Mouse (Mus musculus) myocyte (in vitro differentiated cells): ENCODE measurements at regions not wholly inside any gene's neighbourhood (a gene's known extent, or its start where the extent isn't known, plus 50 kb on each side); places are given as distances from the start of the nearest gene placed in this dataset.

Experiments
- H3K27me3 ChIP-seq: one replicate; pipeline ENCODE4 v1.6.1; 2011; ENCODE audit not compliant: control insufficient read depth, insufficient read depth, insufficient read length
- H3K36me3 ChIP-seq: one replicate; pipeline ENCODE4 v1.6.1; 2011; ENCODE audit not compliant: control insufficient read depth, insufficient read depth
- H3K4me2 ChIP-seq: one replicate; pipeline ENCODE4 v1.6.1; 2011; ENCODE audit warnings: low read depth, control low read depth
- H3K4me3 ChIP-seq: one replicate; pipeline ENCODE4 v1.5.1; 2011; ENCODE audit warnings: mild to moderate bottlenecking, control low read depth, moderate library complexity
- H3K79me2 ChIP-seq: one replicate; pipeline ENCODE4 v1.6.1; 2011; ENCODE audit not compliant: control insufficient read depth, insufficient read depth
- H3ac ChIP-seq: one replicate; pipeline ENCODE4 v1.6.1; 2011; ENCODE audit not compliant: control insufficient read depth, insufficient read length
- CEBPB ChIP-seq: IDR thresholded peaks from 2 replicates; pipeline ENCODE4 v1.6.1; 2011; ENCODE audit warnings: mild to moderate bottlenecking, moderate library complexity; ENCODE audit not compliant: poor library complexity, insufficient read depth, severe bottlenecking
- E2F4 ChIP-seq: IDR thresholded peaks from one replicate; pipeline ENCODE4 v1.6.1; 2011; ENCODE audit warnings: mild to moderate bottlenecking, control low read depth, moderate library complexity; ENCODE audit not compliant: insufficient read depth
- MAX ChIP-seq: IDR thresholded peaks from one replicate; pipeline ENCODE4 v1.6.1; 2011; ENCODE audit warnings: low read depth, mild to moderate bottlenecking, control low read depth
- MYOD1 ChIP-seq, 3 experiments: IDR thresholded peaks; one replicate each; pipeline ENCODE4 v1.6.1; 2011; ENCODE audit warnings: control low read depth in 2 of 3, low read depth in 2 of 3, mild to moderate bottlenecking in 2 of 3, moderate library complexity in 1 of 3; ENCODE audit not compliant: insufficient read length in 2 of 3, control insufficient read depth in 1 of 3
- MYOG ChIP-seq, 3 experiments: IDR thresholded peaks; one replicate each; pipeline ENCODE4 v1.6.1; 2011; ENCODE audit warnings: control low read depth in 2 of 3, low read depth in 2 of 3, mild to moderate bottlenecking in 2 of 3; ENCODE audit not compliant: insufficient read length in 2 of 3, control insufficient read depth in 1 of 3, insufficient read depth in 1 of 3
- POLR2A ChIP-seq: IDR thresholded peaks from one replicate; pipeline ENCODE4 v1.6.1; 2011; ENCODE audit warnings: low read depth, mild to moderate bottlenecking, control low read depth, moderate library complexity; ENCODE audit not compliant: insufficient read length
- POLR2AphosphoS2 ChIP-seq: IDR thresholded peaks from one replicate; pipeline ENCODE4 v1.6.1; 2011; ENCODE audit warnings: low read depth, control low read depth; ENCODE audit not compliant: insufficient read length
- REST ChIP-seq: IDR thresholded peaks from one replicate; pipeline ENCODE4 v1.6.1; 2011; ENCODE audit warnings: mild to moderate bottlenecking, control low read depth, moderate library complexity; ENCODE audit not compliant: insufficient read depth, insufficient read length
- SRF ChIP-seq: IDR thresholded peaks from one replicate; pipeline ENCODE4 v1.6.1; 2011; ENCODE audit warnings: low read depth; ENCODE audit not compliant: control insufficient read depth, insufficient read length
- TCF12 ChIP-seq: IDR thresholded peaks from one replicate; pipeline ENCODE4 v1.6.1; 2011; ENCODE audit warnings: mild to moderate bottlenecking, control low read depth; ENCODE audit not compliant: poor library complexity, insufficient read depth, severe bottlenecking
- TCF3 ChIP-seq: IDR thresholded peaks from one replicate; pipeline ENCODE4 v1.6.1; 2011; ENCODE audit warnings: low read depth, control low read depth; ENCODE audit not compliant: insufficient read length
- USF1 ChIP-seq: IDR thresholded peaks from one replicate; pipeline ENCODE4 v1.6.1; 2011; ENCODE audit warnings: low read depth, mild to moderate bottlenecking, control low read depth, moderate library complexity

DNA sequence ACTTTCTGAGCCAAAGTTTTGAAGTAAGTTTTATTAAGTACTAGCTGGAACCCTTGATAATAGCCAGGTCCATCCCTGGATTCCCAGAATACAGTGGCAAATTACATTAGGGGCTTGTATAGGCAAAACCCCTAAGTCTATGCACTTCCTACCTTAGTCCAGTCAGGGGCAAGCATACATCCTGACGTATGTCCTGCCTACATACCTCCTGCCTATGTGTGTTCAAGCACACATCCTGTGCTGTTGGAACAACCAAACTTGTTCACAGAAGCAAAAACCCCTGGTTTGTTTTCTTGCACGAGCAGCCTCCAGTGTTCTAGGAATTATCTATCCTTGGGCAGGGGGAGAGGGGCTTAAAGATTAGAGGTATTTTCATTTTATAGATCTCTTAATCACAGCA lies 66.4 kb upstream of the Bmp2k start:
- H3K4me2 ChIP-seq, result no peak overlapping the region
- H3K4me3 ChIP-seq, result no peak overlapping the region
- H3K36me3 ChIP-seq, result no peaks in the 10 kb centered on the region
- H3ac ChIP-seq, result no peak overlapping the region
- H3K79me2 ChIP-seq, result no peaks in the 10 kb centered on the region
- no peak for TF ChIP-seq REST
- TF ChIP-seq USF1, result no peak
- TF ChIP-seq MYOD1 (IDR thresholded peaks at IDR 0.05; ENCODE audit: control insufficient read depth in 1 of 3, insufficient read length in 2 of 3, low read depth in 2 of 3), result no peak
- no peak for TF ChIP-seq SRF
- TF ChIP-seq POLR2A, result no peak
- no peak for TF ChIP-seq TCF3
- no peak for TF ChIP-seq TCF12
- TF ChIP-seq MYOG (IDR thresholded peaks at IDR 0.05; ENCODE audit: control insufficient read depth in 1 of 3, insufficient read depth in 1 of 3, insufficient read length in 2 of 3, low read depth in 2 of 3), result no peak
- no peak for TF ChIP-seq POLR2AphosphoS2
- no peak for TF ChIP-seq CEBPB
- TF ChIP-seq E2F4, result no peak
- TF ChIP-seq MAX, result no peak
- no peaks in the 10 kb centered on the region for H3K27me3 ChIP-seq

DNA sequence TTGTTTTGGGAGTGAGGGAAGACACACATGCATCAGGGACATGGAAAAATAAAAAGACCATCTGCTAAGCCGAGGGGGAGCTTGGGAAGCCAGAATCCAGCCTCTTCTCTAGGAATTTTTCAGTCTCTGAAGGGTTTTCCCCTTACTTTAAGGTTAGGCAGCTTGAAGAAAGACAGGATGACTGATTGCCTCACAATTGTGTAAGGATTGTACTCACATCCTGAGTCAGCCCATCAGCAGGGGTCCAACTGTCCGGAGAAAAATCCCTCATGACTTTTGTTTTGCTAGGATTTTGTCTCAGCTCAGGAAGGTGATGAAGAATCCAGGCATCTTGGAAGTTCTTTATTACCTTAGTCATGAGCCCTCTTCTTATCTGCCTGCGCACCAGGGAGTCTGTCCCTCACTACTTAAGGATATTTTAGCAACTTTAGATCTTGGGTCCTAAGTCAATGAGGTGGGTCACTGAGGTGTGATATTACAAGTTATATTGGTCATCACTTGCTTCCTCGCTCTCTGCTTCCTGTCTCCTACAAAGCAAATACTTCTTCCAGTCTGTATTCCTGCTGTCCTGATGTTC lies 65.8 kb upstream of the Bmp2k start:
- no peak overlapping the region for H3K4me3 ChIP-seq
- H3ac ChIP-seq, result no peak overlapping the region
- no peaks in the 10 kb centered on the region for H3K36me3 ChIP-seq
- H3K27me3 ChIP-seq, result no peaks in the 10 kb centered on the region
- no peak for TF ChIP-seq USF1
- TF ChIP-seq POLR2A, result no peak
- no peak for TF ChIP-seq MYOD1 (IDR thresholded peaks at IDR 0.05; ENCODE audit: control insufficient read depth in 1 of 3, insufficient read length in 2 of 3, low read depth in 2 of 3)
- TF ChIP-seq E2F4, result no peak
- TF ChIP-seq TCF3, result no peak
- no peak for TF ChIP-seq MAX
- TF ChIP-seq SRF, result no peak
- no peak for TF ChIP-seq MYOG (IDR thresholded peaks at IDR 0.05; ENCODE audit: control insufficient read depth in 1 of 3, insufficient read depth in 1 of 3, insufficient read length in 2 of 3, low read depth in 2 of 3)
- no peaks in the 10 kb centered on the region for H3K79me2 ChIP-seq
- H3K4me2 ChIP-seq, result no peak overlapping the region

DNA sequence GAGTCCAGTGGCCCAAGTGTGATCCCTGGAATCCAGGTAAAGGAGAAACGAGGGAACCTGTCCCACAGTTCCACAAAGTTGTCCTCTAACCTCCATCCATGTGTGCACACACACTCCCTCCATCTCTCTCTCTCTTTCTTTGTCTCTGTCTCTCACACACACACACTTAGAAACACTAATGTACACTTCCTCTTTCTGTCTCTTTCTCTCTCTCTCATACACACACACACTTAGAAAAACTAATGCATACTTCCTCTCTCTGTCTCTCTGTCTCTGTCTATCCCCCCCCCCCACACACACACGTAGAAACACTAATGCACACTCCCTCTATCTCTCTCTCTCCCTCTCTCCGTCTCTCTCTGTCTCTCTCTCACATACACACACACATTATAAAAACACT lies 61.2 kb upstream of the Bmp2k start:
- Histone ChIP-seq H3K36me3 (no peaks in the 10 kb centered on the region), H3ac (no peak overlapping the region), H3K4me3 (no peak overlapping the region), H3K79me2 (no peaks in the 10 kb centered on the region), H3K27me3 (no peaks in the 10 kb centered on the region), H3K4me2 (no peak overlapping the region)
- no peak for TF ChIP-seq REST
- TF ChIP-seq MAX, result no peak

DNA sequence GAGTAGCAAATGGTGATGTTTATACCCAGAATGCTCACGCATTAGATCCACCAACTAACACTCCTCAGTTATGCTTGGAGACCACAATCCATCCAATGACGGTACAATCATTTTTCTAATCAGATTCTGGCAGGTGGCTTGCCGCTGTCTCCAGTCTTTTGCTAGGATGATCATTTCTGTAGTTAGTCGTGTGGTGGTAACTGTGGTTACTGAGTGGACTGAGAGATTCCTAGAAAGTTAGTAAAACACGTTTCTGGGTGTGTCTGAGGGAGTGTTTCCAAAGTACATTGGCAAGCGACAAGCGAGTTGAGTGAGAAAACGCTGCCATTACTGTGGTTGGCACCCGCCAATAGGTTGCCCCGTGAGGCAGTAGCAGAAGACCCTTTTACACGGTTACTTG lies 58.8 kb upstream of the Bmp2k start:
- Histone ChIP-seq H3K79me2 (no peaks in the 10 kb centered on the region), H3K36me3 (no peaks in the 10 kb centered on the region), H3K4me2 (no peak overlapping the region), H3ac (no peak overlapping the region), H3K27me3 (no peaks in the 10 kb centered on the region), H3K4me3 (no peak overlapping the region)
- TF ChIP-seq USF1, result no peak
- TF ChIP-seq MYOG (IDR thresholded peaks at IDR 0.05; ENCODE audit: control insufficient read depth in 1 of 3, insufficient read depth in 1 of 3, insufficient read length in 2 of 3, low read depth in 2 of 3), result no peak
- no peak for TF ChIP-seq SRF
- TF ChIP-seq POLR2AphosphoS2, result no peak
- no peak for TF ChIP-seq POLR2A
- no peak for TF ChIP-seq CEBPB

GRCm38 (mm10) chr5:96939273-96939672 lies 58.2 kb upstream of the Bmp2k start:
- H3ac ChIP-seq, result no peak overlapping the region
- no peak overlapping the region for H3K4me3 ChIP-seq
- no peak overlapping the region for H3K4me2 ChIP-seq
- H3K36me3 ChIP-seq, result no peaks in the 10 kb centered on the region
- no peaks in the 10 kb centered on the region for H3K79me2 ChIP-seq
- no peaks in the 10 kb centered on the region for H3K27me3 ChIP-seq
- TF ChIP-seq POLR2AphosphoS2 (no peak), POLR2A (no peak), MYOG (IDR thresholded peaks at IDR 0.05; ENCODE audit: control insufficient read depth in 1 of 3, insufficient read depth in 1 of 3, insufficient read length in 2 of 3, low read depth in 2 of 3) (no peak), MAX (no peak), USF1 (no peak), CEBPB (no peak), TCF12 (no peak), SRF (no peak), MYOD1 (IDR thresholded peaks at IDR 0.05; ENCODE audit: control insufficient read depth in 1 of 3, insufficient read length in 2 of 3, low read depth in 2 of 3) (no peak), REST (no peak), E2F4 (no peak), TCF3 (no peak)
